Mouse (Mus musculus): Measurements from ENCODE around the gene Deaf1.
A peak's percentile ranks its signal among the peaks of the same experiment; 100 is the strongest.

Gene Deaf1

DNA sequence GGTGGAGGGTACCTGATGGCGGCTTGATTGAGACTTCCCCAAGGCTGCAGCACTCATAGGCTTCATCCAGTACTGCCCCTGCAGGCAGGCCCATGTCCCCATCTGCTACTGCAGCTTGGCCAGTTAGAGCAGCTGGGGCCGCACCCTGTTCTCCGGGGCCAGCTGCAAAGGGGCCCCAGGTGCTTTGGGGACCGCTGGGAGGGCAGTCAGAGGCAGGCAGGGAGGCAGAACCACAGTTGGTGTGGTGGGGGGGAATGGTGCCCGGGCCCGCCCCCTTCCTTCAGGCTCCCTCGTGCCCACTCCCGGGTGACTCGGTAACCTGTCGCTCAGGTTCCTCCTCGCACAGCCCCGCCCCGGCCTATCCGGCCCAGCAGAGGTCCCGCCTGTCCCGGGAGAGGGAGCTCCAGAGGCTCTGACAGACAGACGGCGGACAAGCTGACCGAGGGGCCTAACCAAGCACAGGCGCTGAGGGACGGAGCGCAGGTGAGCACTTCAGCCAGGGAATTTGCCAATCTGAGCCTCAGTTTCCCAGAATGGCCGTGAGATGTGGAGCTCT lies 11.2 kb upstream of the Deaf1 start, which contains the start of gene Eps8l2:
Eps8l2 (plus strand) TSS at position 305 of the 556 bp plus-strand sequence.
- DNase-seq = no peak

DNA sequence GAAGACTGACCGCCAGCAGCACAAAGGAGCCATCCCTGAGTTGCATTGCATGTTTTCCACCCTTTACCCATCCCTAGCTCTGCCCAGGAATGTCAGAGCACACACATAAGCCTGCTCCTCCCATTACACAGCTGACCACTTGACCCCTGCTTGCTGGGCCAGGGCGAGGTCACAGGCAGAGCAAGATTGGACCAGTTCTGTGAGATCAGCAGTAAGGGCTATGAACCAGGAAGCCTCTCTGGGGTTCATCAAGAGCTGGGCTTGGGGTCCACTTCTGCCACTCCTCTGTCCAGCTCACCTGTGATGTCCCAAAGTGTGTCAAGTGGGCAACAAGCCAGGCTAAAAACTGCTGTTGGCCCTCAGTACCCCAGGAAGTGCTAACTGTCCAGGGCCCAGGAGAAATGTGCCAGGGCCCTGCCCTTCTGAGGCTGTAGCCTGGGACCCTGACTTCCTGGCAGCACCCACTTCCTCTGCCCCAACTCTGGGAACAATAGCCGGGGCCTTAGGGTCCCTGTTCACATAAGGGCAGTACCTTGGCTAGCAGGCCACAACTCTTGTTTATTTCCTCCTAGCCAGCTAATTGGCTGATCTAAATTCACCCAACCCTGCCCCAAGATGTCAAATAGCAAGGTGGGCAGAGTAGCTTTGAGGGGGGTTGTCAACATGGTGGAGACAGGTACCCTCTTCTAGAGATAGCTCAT lies 10.4 kb upstream of the Deaf1 start:
- DNase-seq = no peak

DNA sequence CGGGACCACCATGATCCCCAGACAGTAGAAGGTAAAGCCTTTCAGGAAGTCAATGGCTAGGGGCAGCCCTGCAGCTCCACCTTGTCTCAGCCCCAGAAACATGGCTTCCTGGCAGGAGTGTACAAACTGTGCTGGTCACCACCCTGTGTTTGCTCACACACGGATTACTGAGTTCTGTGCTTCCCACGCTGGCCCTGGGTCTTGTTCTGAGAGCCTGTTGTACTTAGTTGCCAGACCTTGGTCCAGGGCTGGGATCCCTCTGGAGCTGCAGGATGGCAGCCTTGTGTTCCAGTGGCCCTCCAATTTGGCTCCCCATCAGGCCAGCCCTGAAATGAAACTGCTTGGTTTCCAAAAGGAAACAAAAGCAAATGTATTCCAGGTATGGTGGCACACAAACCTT lies 8.8 kb upstream of the Deaf1 start:
- no peak for DNase-seq

DNA sequence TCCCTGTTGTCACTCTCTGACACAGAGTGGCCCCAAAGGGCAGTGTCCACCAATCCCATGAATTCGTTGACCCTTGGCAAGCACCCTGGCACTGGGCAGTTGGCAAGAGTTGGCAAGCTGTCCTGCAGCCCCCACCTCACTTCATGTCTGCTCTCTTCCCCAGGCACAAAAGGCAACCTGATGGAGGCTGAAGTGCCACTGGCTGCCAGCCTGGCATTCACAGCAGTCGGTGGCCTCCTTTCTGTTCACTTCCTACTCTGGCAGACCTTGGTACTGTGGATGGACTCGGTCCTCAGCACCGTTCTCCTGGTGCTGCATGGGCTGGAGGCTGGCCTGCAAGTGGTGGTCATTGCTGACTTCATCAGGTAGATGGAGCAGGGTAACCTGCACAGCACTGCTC lies 8.2 kb upstream of the Deaf1 start:
- no peak for DNase-seq

DNA sequence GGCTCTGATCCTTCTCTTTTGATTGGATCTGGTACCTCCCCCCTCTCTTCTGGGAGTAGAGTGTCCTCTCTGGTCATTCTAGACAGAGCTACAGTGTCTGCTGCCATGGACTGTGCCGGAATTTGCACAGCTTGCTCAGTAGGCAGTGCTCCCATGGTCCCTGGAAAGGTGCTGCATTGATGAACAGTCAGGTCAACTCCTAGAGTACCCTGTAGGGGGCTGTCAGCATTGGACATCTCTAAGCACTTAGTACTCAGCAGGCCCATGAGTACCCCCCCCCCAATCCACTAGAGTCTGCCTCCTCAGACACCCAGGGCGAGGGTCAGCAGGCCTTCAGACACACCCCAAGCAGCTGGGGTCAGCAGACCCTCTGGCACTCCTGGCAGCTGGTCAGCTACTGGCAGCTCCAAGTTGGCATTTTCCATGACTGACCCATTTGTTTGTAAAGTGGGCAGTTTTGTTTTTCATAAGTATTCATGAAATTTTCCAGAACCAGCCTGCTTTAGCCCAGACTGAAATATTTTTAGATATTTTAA lies 7.6 kb upstream of the Deaf1 start:
- no peak for DNase-seq

DNA sequence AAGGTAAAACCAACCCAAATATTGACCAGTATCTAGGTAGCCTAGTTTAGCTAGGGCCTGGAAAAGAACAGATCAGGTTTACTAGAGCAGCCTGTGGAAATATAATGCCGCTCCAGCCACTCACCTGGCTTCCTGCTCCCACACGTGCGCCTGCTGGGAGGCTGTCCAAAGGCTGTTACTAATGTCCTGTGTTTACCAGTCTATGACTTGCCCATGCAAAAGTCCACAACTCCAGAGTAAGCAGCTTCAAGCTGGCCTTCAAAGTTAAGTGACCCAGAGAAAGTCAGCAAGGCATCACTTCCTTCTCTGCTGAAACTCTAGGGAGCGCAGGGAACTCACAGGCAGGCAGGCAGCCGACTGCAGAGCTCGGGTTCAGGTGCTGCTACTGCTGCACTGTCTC lies 4.5 kb upstream of the Deaf1 start:
- DNase-seq = no peak

DNA sequence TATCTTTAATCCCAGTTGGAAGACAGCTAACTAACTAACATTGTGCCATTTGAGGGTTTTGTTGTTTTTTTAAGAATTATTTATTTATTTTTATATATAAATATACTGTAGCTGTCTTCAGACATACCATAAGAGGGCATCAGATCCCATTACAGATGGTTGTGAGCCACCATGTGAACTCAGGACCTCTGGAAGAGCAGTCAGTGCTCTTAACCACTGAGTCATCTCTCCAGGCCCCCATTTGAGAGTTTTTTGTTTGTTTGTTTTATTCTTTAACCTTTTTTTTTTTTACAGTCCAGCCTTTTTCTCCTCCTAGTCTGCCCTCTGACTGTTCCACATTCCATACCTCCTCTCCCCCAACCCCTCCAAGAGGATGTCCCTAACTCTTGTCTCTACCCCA lies 3.2 kb upstream of the Deaf1 start:
- DNase-seq = no peak

DNA sequence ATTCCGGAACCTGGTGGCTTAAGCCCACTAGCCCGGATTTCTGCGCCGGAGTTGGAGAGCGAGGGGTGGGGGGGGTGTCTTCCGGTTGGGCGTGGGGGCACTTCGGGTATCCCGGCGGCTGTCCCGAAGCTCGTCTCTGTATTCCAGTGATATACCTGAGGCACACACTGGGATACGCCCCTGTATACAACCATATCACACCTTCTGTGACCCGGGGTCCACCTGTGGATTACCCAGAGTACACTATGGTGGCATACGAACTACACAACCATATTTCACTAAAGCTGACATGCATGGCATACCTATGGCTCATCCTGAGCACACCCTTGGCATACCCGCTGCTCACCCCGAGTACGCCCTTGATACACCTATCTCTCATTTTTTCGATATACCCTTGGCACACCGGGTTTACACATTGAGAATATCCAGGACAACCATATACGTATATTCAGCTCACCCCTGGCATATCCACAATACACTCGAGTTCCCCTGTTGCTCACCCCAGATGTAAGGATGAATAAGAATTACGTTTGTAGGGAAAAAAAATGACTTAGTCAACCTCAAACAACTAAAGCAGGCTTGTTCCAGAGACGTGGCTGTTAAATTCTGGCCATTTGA lies 992 bp upstream of the Deaf1 start:
- no peak for DNase-seq

DNA sequence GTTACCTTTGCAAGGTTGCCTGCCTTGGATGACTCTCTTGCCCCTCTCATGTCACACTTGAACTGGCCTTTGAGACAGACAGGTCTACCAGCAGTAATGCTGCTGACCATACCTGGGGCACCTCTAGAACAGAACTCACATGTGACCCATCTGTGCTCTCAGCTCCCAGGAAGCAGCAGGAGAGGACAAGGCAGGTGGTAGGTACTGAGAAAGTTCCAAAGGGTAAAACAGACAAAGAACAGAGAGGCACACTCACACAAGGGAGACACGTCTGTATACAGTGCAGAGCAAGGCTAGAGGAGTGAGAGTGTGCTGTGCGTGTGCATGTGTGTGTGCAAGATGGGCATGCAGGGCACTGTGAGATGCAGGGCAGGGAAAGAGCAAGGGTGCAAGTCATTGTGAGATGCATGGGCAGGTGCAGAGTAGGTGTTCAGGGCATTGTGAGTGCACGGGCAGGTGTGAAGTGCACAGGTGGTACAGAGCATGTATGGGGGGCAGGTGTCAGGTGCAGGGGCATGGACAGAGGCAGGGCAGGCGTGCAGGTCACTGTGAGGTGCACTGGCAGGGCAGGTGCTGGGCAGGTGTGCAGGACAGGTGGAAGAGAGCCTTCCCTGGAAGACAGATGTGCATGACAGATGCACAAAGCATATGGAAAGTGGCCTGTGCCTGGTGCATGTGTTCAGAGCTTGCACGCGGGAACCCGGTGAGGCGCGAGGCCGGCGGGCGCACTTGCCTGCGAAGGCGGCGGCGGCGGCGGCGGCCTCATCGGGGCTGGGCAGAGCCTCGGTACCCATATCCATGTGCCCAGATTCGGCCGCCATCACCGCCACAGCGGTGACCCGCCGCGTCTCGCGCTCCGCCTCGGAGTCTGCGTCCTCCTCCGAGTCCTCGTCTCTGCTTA lies 694 bp downstream of the Deaf1 start:
- no peak for DNase-seq

DNA sequence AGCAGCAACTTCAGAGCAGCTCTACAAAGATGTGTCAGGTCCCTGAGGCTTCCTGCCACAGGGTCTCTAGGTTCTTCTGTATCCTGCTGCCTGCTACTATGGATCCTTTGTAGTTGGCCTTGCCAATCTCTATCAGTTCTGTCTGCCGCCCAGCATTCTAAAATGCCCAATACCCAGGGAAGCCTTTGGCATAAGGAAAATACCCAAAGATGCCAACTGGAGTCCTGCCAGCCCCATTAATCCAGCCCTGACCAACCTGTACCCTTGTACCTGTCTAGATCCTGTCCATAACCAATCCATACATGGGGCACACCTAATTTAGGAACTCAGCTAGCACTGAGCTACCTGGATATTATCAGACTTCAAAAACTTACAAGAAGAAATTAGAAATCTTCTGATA lies 2.8 kb downstream of the Deaf1 start:
- no peak for DNase-seq

DNA sequence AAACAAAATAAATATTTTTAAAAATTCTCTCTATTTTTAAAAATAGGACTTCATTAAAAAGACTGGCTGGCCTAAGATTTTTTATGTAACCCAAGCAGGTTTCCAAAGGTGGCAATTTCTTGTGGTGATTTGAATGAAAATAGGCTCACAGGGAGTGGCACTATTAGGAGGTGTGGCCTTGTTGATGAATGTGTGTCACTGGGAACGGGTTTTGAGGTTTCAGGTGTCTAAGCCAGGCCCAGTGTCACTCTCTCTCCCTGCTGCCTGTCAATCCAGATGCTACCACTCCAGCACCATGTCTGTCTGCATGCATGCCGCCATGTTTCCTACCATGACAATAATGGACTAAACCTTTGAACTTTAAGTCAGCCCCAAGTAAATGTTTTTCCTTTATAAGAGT lies 8.0 kb downstream of the Deaf1 start:
- no peak for DNase-seq

DNA sequence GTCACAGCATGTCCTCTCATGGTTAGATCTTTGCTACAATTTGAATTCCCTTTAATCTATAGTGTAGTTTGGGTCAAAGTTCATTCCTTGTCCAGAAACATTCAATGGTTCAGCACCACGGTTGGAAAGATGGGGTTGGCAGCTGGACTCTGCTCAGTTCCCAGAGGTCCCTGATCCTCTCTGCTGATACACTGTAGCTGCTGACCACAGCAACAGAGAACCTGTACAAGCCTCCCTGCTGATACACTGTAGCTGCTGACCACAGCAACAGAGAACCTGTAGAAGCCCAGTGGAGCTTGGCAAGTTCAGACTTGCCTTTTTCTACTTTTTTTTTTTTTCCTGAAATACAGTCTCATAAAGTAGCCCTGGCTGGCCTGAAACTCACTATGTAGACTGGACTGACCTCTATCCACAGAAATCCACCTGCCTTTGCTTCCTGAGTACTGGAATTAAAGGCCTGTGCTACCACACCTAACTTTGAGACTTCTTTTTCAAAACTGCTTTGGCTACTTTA lies 9.8 kb downstream of the Deaf1 start:
- DNase-seq = no peak

DNA sequence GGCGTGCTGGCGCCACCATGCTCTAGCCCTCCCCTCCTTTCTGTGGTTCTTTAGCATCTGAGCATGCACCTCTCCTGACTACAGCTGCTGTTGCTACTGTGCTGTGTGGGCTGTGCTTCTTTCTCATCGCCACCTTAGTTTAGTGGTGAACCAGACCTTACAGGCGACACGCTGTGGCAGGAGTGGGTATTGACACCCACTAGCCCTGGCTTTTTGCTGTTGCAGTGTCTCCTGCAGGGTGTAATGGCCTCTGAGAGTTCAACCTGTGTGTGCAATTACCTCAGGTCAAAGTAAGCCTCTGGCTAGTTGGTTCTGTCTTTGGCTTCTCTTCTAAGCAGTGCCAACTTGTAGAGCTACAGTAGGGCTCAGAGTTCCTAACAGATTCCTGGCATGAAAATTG lies 11.5 kb downstream of the Deaf1 start:
- DNase-seq = no peak

DNA sequence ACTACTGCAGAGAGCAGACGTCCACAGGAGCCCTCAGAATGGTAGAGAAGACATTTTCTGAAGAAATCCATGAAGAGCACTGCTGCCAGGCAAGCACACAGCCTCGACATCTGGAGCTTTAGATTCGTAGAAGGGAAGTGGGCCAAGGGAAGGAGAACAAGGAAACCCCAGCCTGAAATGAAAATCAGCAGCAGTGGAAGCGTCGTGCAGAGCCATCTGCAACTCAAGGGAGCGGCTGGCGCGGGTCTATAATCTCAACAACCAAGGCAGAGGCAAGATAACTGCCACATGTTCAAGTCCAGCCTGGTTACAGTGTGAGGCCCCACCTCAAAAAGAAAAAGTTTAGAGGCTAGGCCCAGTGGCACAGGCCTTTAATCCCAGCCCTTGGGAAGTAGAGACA lies 12.4 kb downstream of the Deaf1 start:
- peak; percentile 66 for DNase-seq

DNA sequence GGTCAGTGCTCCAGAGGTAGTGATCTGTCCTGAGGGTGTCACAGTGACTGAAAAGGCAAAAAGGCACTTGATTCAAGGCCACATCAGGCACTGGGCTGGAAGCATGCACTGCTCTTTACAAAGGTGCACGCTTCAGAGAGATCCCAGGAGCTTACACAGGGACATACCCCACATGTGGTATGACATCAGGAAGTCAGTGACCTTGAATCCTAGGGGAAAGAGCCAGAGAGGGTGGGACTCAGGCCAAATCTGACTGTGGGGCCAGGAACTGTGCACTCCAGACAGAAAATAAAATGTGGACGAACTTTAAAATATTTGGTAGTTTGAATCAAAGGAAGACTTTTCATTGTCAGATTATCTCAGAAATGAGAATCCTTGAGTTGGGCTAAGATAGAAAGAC lies 13.1 kb downstream of the Deaf1 start:
- no peak for DNase-seq

DNA sequence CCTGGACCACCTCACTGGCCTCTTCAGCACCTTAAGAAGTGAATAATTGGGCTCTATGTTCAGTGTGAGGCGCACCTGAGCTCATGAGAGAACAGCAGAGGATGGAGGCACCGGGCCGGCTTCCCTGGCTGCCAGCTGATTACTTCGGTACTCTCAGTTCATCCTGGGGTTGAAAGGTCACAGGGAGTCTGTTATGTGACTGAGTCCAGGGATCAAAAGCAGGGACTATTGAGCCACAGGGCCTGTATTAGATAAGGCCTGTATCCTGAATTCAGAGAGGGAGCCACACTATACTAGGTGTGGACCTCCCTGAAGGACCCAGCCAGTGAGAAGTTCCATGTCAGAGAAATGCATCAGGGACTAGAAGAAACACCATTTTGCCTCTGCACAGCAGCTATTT lies 23.0 kb downstream of the Deaf1 start:
- no peak for DNase-seq

DNA sequence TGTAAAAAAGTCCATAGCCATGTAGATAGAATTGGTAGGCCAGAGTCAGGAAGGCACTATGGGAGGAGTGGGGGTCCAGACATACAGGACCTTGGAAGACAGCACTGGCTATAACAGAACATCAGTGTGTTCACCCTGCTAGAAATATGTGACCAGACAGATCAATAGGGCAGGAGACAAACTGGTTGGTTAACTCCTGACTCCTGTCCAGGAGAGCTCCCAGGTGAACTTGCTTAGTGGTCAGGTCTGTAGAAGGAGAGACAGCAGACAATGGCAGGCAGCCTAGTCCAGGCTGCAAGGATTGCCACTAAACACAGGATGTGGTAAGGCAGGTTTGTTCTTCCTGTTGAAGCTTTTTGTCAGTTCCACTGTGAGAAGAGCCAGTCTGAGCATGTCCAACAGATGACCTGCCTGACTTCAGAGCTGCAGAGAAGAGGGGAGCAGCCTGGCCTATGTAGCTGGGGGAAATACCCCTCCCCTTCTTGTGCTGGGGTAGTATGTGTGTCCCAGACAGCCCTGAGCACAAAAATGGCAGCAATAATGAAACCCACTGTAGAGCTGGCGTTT lies 24.7 kb downstream of the Deaf1 start:
- no peak for DNase-seq

DNA sequence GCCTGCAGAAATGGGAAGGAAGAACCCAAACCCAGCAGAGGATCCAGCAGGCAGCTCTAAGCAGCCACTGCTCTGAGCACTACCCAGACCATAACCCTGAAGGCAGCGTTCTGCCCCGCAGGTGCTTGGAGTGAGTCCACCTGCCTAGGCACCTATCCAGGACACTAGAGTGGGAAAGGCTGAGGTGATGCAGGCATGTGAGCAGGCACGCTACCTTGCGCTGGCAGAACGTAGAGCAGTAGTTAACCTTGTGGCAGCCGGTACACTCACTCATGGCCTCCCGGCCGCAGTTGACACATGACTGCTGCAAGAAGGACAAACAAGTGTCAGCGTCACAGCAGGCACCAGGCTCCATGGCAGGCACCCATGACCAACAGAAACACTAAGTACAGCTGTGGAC lies 26.1 kb downstream of the Deaf1 start:
- no peak for DNase-seq

DNA sequence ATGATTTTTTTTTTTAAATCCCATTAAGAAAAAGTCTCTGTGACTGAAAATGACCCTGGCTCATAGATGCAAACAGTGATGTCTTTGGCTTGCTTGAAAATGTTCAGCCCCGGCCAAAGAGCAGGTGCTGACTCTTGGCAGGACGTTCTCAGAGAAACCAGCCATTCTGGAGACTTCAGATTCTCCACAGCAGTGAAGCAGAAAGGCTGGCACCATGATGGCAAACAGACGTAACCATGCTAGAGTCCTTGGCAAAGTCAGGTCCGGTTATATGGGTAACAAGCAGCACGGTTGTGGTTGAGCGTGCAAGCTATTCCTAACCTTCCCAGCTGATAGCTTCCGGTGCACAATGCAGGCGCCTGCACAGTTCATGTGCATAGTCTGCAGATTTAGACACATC lies 28.3 kb downstream of the Deaf1 start:
- DNase-seq = no peak

DNA sequence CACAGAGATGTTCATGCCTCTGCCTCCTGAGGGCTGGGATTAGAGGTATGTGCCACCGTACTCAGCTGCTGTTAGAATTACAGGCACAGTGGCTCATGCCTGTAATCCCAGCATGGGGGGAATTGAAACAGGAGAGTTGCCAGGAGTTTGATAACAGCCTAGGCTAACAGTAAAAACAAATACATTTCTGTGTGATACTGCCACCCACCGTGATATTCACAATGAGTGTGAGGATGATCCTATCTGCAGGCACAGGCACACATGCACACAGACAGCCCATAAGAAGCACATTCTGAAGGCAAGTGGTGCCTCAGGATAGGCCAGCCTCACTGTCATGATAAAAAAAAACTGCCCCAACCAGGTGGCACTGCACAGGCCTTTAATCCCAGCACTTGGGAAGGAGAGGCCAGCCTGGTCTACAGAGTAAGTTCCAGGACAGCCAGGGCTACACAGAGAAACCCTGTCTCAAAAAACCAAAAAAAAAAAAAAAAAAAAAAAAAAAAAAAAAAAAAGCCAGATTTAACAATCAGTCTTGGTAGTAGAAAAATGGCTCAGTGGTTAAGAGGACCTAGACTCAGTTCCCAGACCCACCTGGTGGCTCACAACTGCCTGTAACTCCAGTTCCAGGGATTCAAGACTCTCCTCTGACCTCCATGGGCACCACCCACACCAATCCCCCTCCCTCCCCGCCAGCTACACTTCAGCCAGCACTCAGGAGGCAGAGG lies 29.4 kb downstream of the Deaf1 start:
- DNase-seq = no peak

DNA sequence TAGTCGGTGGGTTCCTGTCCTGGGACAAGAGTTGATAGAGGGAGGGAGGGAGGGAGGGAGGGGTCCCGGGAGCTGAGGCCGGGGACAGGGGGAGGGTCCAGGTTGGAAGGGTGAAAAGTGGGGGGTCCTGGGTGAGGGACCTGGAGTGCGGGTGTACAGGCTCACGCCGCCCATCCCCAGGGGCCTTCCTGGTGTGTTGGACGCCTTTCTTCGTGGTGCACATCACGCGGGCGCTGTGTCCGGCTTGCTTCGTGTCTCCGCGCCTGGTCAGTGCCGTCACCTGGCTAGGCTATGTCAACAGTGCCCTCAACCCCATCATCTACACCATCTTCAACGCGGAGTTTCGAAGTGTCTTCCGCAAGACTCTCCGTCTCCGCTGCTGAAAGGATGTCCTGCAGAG lies 33.0 kb downstream of the Deaf1 start:
- DNase-seq = no peak

DNA sequence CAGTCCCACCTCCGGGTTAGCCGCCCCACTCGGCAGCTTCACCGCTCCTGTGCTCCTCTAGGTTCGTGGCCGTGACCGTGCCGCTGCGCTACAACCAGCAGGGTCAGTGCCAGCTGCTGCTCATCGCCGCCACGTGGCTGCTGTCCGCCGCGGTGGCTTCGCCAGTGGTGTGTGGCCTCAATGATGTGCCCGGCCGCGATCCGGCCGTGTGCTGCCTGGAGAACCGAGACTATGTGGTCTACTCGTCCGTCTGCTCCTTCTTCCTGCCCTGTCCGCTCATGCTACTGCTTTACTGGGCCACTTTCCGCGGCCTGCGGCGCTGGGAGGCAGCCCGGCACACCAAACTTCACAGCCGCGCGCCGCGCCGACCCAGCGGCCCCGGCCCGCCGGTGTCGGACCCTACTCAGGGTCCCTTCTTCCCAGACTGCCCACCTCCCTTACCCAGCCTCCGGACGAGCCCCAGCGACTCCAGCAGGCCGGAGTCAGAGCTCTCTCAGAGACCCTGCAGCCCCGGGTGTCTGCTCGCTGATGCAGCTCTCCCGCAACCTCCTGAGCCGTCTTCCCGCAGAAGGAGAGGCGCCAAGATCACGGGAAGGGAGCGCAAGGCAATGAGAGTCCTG lies 33.5 kb downstream of the Deaf1 start:
- peak; percentile 25 for DNase-seq

Measured in right cerebral cortex, postnatal 14 days (tissue).